Mouse (Mus musculus) ES-CJ7 (cell line): ENCODE measurements around the gene Stk38l.
"Not testable (repeated sequence)": the region's sequence is repeated elsewhere in the genome, so short reads cannot be mapped to it uniquely, and the experiment has no call there.

Source experiments
- DNase-seq: peaks from one replicate; pipeline ENCODE4 v3.0.0; 2011; ENCODE audit warnings: low read depth, low spot score

The Stk38l gene

GRCm38 (mm10) chr6:146733554-146733953, 8.8 kb downstream of the Stk38l start:
- DNase-seq: no peak

GRCm38 (mm10) chr6:146738889-146739288, 14.1 kb downstream of the Stk38l start:
- no peak for DNase-seq

GRCm38 (mm10) chr6:146740724-146741123, 15.9 kb downstream of the Stk38l start:
- DNase-seq: no peak

- no peak for DNase-seq
Measured at GRCm38 (mm10) chr6:146741986-146742635, 17.3 kb downstream of the Stk38l start.

- DNase-seq: not testable (repeated sequence)
Measured at GRCm38 (mm10) chr6:146744266-146744665, 19.5 kb downstream of the Stk38l start.

- no peak for DNase-seq
Measured at GRCm38 (mm10) chr6:146745180-146745579, 20.4 kb downstream of the Stk38l start.

GRCm38 (mm10) chr6:146746577-146746976, 21.8 kb downstream of the Stk38l start:
- DNase-seq: no peak

- DNase-seq: no peak
Measured at GRCm38 (mm10) chr6:146747057-146747456, 22.3 kb downstream of the Stk38l start.

GRCm38 (mm10) chr6:146748271-146748670, 23.5 kb downstream of the Stk38l start:
- no peak for DNase-seq

- DNase-seq: peak; percentile 15
Measured at GRCm38 (mm10) chr6:146751671-146752070, 26.9 kb downstream of the Stk38l start.

- no peak for DNase-seq
Measured at GRCm38 (mm10) chr6:146752178-146752577, 27.4 kb downstream of the Stk38l start.

- DNase-seq: no peak
Measured at GRCm38 (mm10) chr6:146752612-146753011, 27.8 kb downstream of the Stk38l start.

GRCm38 (mm10) chr6:146753560-146754160, 28.9 kb downstream of the Stk38l start:
- DNase-seq: no peak

GRCm38 (mm10) chr6:146755136-146755535, 30.3 kb downstream of the Stk38l start:
- no peak for DNase-seq

- DNase-seq: peak; percentile 12
Measured at GRCm38 (mm10) chr6:146755679-146756078, 30.9 kb downstream of the Stk38l start.

- DNase-seq: no peak
Measured at GRCm38 (mm10) chr6:146759027-146759426, 34.2 kb downstream of the Stk38l start.

GRCm38 (mm10) chr6:146760022-146760421, 35.2 kb downstream of the Stk38l start:
- no peak for DNase-seq

GRCm38 (mm10) chr6:146760736-146761135, 35.9 kb downstream of the Stk38l start:
- DNase-seq: no peak

GRCm38 (mm10) chr6:146762264-146762898, 37.6 kb downstream of the Stk38l start:
- peak; percentile 19 for DNase-seq

- no peak for DNase-seq
Measured at GRCm38 (mm10) chr6:146764593-146764992, 39.8 kb downstream of the Stk38l start.

- no peak for DNase-seq
Measured at GRCm38 (mm10) chr6:146765270-146765669, 40.5 kb downstream of the Stk38l start.

- no peak for DNase-seq
Measured at GRCm38 (mm10) chr6:146768813-146769404, 44.1 kb downstream of the Stk38l start.
